Mouse (Mus musculus): ENCODE measurements around the gene Snrpa1. TPM values are rescaled to one million over a fixed set of nuclear protein-coding genes. Genes with fewer than 3 reads are reported as not detected.

The Snrpa1 gene
- total and polyA plus RNA-seq, 3 experiments: 188 to 318 (median 260) TPM

GRCm38 (mm10) chr7:66043552-66044459, 15.0 kb upstream of the Snrpa1 start, which contains the start of gene Gm45213:
Gene Gm45213, plus strand, starts transcription at chr7:66043602.
- Histone ChIP-seq H3K79me2 (ENCODE audit: control insufficient read depth, insufficient read depth, low read length, poor library complexity) (no peaks in the 10 kb centered on the region), H3K27ac (ENCODE audit: control insufficient read depth, low read depth, low read length) (no peak within 1 kb of the TSS), H3K9ac (ENCODE audit: control insufficient read depth, low read depth, low read length, poor library complexity, severe bottlenecking) (no peak within 1 kb of the TSS), H3K9me3 (replicated peaks; ENCODE audit: insufficient read depth, low read length) (no peaks in the 10 kb centered on the region), H3K4me3 (ENCODE audit: control insufficient read depth in 1 of 2, insufficient read depth in 1 of 2, low read depth in 2 of 2, low read length in 2 of 2) (no peak within 1 kb of the TSS), H3K4me1 (ENCODE audit: control insufficient read depth in 1 of 2, insufficient read depth in 2 of 2, low read length in 2 of 2) (no peaks in the 10 kb centered on the region), H3K36me3 (ENCODE audit: control insufficient read depth in 1 of 2, insufficient read depth in 2 of 2, low read length in 2 of 2) (no peaks in the 10 kb centered on the region), H3K27me3 (ENCODE audit: control insufficient read depth in 1 of 2, insufficient read depth in 2 of 2, low read length in 2 of 2) (no peaks in the 10 kb centered on the region)
- TF ChIP-seq GABPA (IDR thresholded peaks at IDR 0.05; ENCODE audit: low read depth, low read length) (no peak), SIN3A (IDR thresholded peaks at IDR 0.05; ENCODE audit: low read length) (no peak), GATA1 (IDR thresholded peaks at IDR 0.05; ENCODE audit: low read depth, low read length) (no peak), POLR2A (IDR thresholded peaks at IDR 0.05; ENCODE audit: control insufficient read depth in 1 of 2, insufficient read depth in 1 of 2, low read depth in 1 of 2, low read length in 2 of 2, poor library complexity in 1 of 2) (no peak), ZMIZ1 (IDR thresholded peaks at IDR 0.05; ENCODE audit: low read depth, low read length) (no peak)
- no peak for DNase-seq (ENCODE audit: low read depth, low spot score)

DNA sequence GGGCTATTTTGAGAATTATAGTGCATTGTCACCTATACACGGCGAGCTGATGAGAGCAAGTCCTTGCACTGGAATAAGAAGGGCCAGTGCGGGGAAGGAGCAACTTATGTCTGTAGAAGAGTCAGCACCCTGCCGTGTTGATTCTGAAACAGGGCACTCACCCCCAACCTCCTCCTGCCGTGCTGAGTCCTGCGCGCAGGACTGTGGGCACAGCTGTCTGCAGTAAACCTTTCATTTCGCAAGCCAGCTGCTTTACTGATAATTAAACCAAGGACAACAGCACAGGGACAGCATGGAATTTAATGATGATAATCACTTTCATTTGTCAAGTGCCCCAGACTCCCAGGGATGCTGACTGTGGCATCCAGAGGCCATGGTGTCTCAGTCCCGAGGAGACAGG, 14.2 kb upstream of the Snrpa1 start:
- Histone ChIP-seq H3K36me3 (ENCODE audit: control insufficient read depth in 1 of 2, insufficient read depth in 2 of 2, low read length in 2 of 2) (no peaks in the 10 kb centered on the region), H3K9ac (ENCODE audit: control insufficient read depth, low read depth, low read length, poor library complexity, severe bottlenecking) (no peak overlapping the region), H3K4me1 (ENCODE audit: control insufficient read depth in 1 of 2, insufficient read depth in 2 of 2, low read length in 2 of 2) (no peaks in the 10 kb centered on the region), H3K27me3 (ENCODE audit: control insufficient read depth in 1 of 2, insufficient read depth in 2 of 2, low read length in 2 of 2) (no peaks in the 10 kb centered on the region), H3K79me2 (ENCODE audit: control insufficient read depth, insufficient read depth, low read length, poor library complexity) (no peaks in the 10 kb centered on the region), H3K4me3 (ENCODE audit: control insufficient read depth in 1 of 2, insufficient read depth in 1 of 2, low read depth in 2 of 2, low read length in 2 of 2) (no peak overlapping the region), H3K9me3 (replicated peaks; ENCODE audit: insufficient read depth, low read length) (no peaks in the 10 kb centered on the region), H3K27ac (ENCODE audit: control insufficient read depth, low read depth, low read length) (no peak overlapping the region)
- TF ChIP-seq TBP (IDR thresholded peaks at IDR 0.05; ENCODE audit: low read depth, low read length) (no peak), MEF2A (IDR thresholded peaks at IDR 0.05; ENCODE audit: extremely low read depth, insufficient replicate concordance, low read depth, low read length, poor library complexity, severe bottlenecking) (no peak), POLR2AphosphoS2 (IDR thresholded peaks at IDR 0.05; ENCODE audit: low read length) (no peak), RAD21 (IDR thresholded peaks at IDR 0.05; ENCODE audit: low read depth, low read length) (no peak), EP300 (IDR thresholded peaks at IDR 0.05; ENCODE audit: low read depth in 1 of 2, low read length in 2 of 2) (no peak), MAX (IDR thresholded peaks at IDR 0.05; ENCODE audit: low read length) (no peak), E2F4 (IDR thresholded peaks at IDR 0.05; ENCODE audit: borderline replicate concordance, low read depth, low read length) (no peak), SIN3A (IDR thresholded peaks at IDR 0.05; ENCODE audit: low read length) (no peak), ZKSCAN1 (IDR thresholded peaks at IDR 0.05; ENCODE audit: low read depth, low read length) (no peak), ZC3H11A (IDR thresholded peaks at IDR 0.05; ENCODE audit: low read depth, low read length) (no peak), MXI1 (IDR thresholded peaks at IDR 0.05; ENCODE audit: low read depth, low read length) (no peak), KAT2A (conservative IDR thresholded peaks at IDR 0.05; ENCODE audit: low read depth, low read length) (no peak), CTCF (IDR thresholded peaks at IDR 0.05 in 2 of 3, conservative IDR thresholded peaks at IDR 0.05 in 1 of 3; ENCODE audit: control insufficient read depth in 1 of 3, insufficient read depth in 1 of 3, low read depth in 2 of 3, low read length in 3 of 3, poor library complexity in 1 of 3, severe bottlenecking in 1 of 3) (no peak), RCOR1 (IDR thresholded peaks at IDR 0.05; ENCODE audit: low read depth, low read length) (no peak)
- no peak for DNase-seq (ENCODE audit: low read depth, low spot score)
